Mouse (Mus musculus) heart, adult 9 months (tissue): Measurements from ENCODE around the gene Mrtfb.

Experiments used
- DNase-seq, 2 experiments: peaks; one replicate each; pipeline ENCODE4 v3.0.0; 2022; ENCODE audit warnings: low spot score in 2 of 2

Mrtfb gene

GRCm38 (mm10) chr16:13255855-13256635 is at the start of gene Mrtfb:
TSS of gene Mrtfb (plus strand) at chr16:13256481.
- DNase-seq: peak; percentile 91 to 92

GRCm38 (mm10) chr16:13207649-13208048 is 48.6 kb upstream of the Mrtfb start:
- DNase-seq: no peak

GRCm38 (mm10) chr16:13208087-13208486 is 48.2 kb upstream of the Mrtfb start:
- DNase-seq: peak; percentile 17 to 34

GRCm38 (mm10) chr16:13212781-13213180 is 43.5 kb upstream of the Mrtfb start:
- DNase-seq: no peak

GRCm38 (mm10) chr16:13216116-13216952 is 39.9 kb upstream of the Mrtfb start:
- peak; percentile 25 to 47 for DNase-seq

GRCm38 (mm10) chr16:13217951-13218350 is 38.3 kb upstream of the Mrtfb start:
- no peak for DNase-seq

GRCm38 (mm10) chr16:13221475-13221874 is 34.8 kb upstream of the Mrtfb start:
- DNase-seq: no peak

- no peak for DNase-seq
Measured at GRCm38 (mm10) chr16:13232043-13232442, 24.2 kb upstream of the Mrtfb start.

- DNase-seq: peak; percentile 72 to 83
Measured at GRCm38 (mm10) chr16:13232912-13233802, 23.1 kb upstream of the Mrtfb start.

- DNase-seq: no peak
Measured at GRCm38 (mm10) chr16:13239039-13239438, 17.2 kb upstream of the Mrtfb start.

GRCm38 (mm10) chr16:13239544-13239943 is 16.7 kb upstream of the Mrtfb start:
- no peak for DNase-seq

- DNase-seq: no peak
Measured at GRCm38 (mm10) chr16:13240326-13240725, 16.0 kb upstream of the Mrtfb start.

- no peak for DNase-seq
Measured at GRCm38 (mm10) chr16:13245658-13246057, 10.6 kb upstream of the Mrtfb start.

GRCm38 (mm10) chr16:13246855-13247254 is 9.4 kb upstream of the Mrtfb start:
- DNase-seq: no peak

- DNase-seq: no peak
Measured at GRCm38 (mm10) chr16:13250061-13250460, 6.2 kb upstream of the Mrtfb start.

- DNase-seq: peak in 1 of 2 experiments; percentile 11
Measured at GRCm38 (mm10) chr16:13256667-13257527, 616 bp downstream of the Mrtfb start.

GRCm38 (mm10) chr16:13257528-13257835 is 1.2 kb downstream of the Mrtfb start:
- no peak for DNase-seq

GRCm38 (mm10) chr16:13259026-13259425 is 2.7 kb downstream of the Mrtfb start:
- no peak for DNase-seq

GRCm38 (mm10) chr16:13266312-13266711 is 10.0 kb downstream of the Mrtfb start:
- DNase-seq: no peak

GRCm38 (mm10) chr16:13267350-13267904 is 11.1 kb downstream of the Mrtfb start:
- no peak for DNase-seq

GRCm38 (mm10) chr16:13269426-13269825 is 13.1 kb downstream of the Mrtfb start:
- DNase-seq: no peak
